Mouse (Mus musculus) liver, embryonic 11.5 days (tissue): ENCODE results near the gene Urah. TPM values are rescaled to one million over a fixed set of nuclear protein-coding genes. Genes with fewer than 3 reads are reported as not detected.
A peak's percentile ranks its signal among the peaks of the same experiment; 100 is the strongest.

ENCODE experiments used
- ATAC-seq: fragments of 200-750 bp; cut with Nextera tagmentation; replicated peaks from 2 replicates; pipeline ENCODE4 v1.8.0; 2017; ENCODE audit warnings: moderate number of reproducible peaks, mild to moderate bottlenecking, moderate TSS enrichment, moderate library complexity; ENCODE audit not compliant: low FRiP score
- DNase-seq: peaks from one replicate; pipeline ENCODE4 v3.0.0-alpha.2; 2017; ENCODE audit warnings: low spot score
- H3K27ac ChIP-seq: fragments of 300-500 bp; sonication (generic); 2 replicates; pipeline ENCODE4 v1.5.1; 2014; ENCODE audit warnings: mild to moderate bottlenecking, low read depth, low read length, control low read depth
- H3K27me3 ChIP-seq: fragments of 300-500 bp; sonication (generic); replicated peaks from 2 replicates; pipeline ENCODE4 v1.6.1; 2014; ENCODE audit warnings: low read length, mixed read lengths; ENCODE audit not compliant: control insufficient read depth, insufficient read depth
- H3K36me3 ChIP-seq: fragments of 300-500 bp; sonication (generic); 2 replicates; pipeline ENCODE4 v1.6.1; 2014; ENCODE audit warnings: mild to moderate bottlenecking, low read length, moderate library complexity, mixed read lengths; ENCODE audit not compliant: control insufficient read depth, insufficient read depth
- H3K4me1 ChIP-seq: fragments of 300-500 bp; sonication (generic); replicated peaks from 2 replicates; pipeline ENCODE4 v1.6.1; 2014; ENCODE audit warnings: low read length, mixed read lengths; ENCODE audit not compliant: control insufficient read depth, insufficient read depth
- H3K4me2 ChIP-seq: fragments of 300-500 bp; sonication (generic); 2 replicates; pipeline ENCODE4 v1.6.1; 2014; ENCODE audit warnings: mild to moderate bottlenecking, control low read depth, moderate library complexity
- H3K4me3 ChIP-seq: fragments of 300-500 bp; sonication (generic); 2 replicates; pipeline ENCODE4 v1.5.1; 2014; ENCODE audit warnings: low read depth, low read length, control low read depth
- H3K9ac ChIP-seq: fragments of 300-500 bp; sonication (generic); 2 replicates; pipeline ENCODE4 v1.6.1; 2014; ENCODE audit warnings: low read depth, low read length, control low read depth
- H3K9me3 ChIP-seq: fragments of 300-500 bp; sonication (generic); 2 replicates; pipeline ENCODE4 v1.6.1; 2016; ENCODE audit warnings: low read length, inconsistent platforms, mixed read lengths; ENCODE audit not compliant: control insufficient read depth
- WGBS: fragments of 180-500 bp; shearing (Covaris S2); extraction: QIAGEN DNeasy Blood & Tissue Kit; methylation state at CpG from one replicate; pipeline ENCODE4 v1.1.7; 2014; 5-methylcytosine and 5-hydroxymethylcytosine counted together
- polyA plus RNA-seq: library from polyadenylated mRNA; unstranded; fragments of >200 nt; fragmentation: Nextera tagmentation; extraction: Ambion mirVana; gene quantifications from 2 replicates; pipeline ENCODE4 v1.2.1, GENCODE M21; 2014

Gene Urah
- polyA plus RNA-seq, 1 experiment from 2014 or later = 2.7 TPM

DNA sequence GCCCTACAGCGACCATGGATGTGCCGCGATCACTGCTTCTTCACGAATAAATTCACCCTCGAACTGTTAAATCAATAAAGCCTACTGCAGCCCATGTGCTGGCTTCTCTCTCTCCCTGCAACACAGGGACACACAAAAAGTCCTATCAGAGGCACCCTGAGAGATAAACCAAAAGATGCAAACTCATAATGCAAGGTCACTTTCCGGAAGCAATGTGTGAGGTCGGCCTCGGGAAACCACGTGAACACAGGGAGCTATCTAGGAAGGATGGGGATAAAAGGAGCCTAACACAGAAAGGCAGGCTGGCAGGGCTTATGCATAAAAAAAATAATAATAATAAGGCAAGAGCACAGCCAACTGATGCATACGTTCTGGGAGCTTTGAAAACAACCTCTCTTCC, 11.9 kb downstream of the Urah start:
- WGBS = 75% methylated on average over 10 of the region's 10 CpGs
- DNase-seq = no peak

DNA sequence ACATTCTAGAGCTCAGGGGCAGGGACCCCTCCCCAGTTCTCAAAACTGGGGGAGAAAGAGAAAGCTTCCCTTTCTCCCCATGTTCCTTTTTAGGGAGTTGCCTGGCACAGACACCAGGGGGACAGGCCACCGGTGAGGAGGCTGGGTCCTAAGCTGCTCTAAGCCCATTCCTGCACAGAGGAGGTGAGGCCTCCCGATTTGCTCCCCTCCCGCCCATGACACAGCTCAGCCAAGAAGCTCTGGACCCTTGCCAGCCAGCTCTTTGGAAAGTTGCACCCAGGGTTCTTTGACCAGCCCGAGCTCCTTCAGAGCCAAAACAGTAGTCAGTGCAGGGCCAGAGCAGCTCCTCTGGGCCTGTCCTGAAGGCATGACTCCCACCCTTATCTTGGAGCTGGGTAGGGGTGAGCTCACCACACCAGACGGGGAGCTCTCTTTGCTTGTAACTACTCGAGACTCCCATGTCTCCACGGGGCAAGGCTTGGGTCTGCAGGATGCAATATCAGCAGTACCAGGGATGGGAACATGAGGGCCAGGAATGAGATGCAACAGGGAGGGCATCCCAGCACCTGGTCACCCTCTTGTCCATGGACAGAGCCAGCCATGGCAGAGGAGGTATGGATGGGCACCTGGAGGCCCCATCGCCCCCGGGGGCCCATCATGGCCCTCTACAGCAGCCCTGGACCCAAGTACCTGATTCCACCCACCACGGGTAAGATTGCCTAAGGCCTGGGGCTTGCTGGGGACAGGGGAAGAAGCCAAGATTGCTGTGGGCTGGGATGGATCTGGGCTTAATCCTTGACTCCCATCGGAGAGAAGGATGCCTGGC, 13.2 kb downstream of the Urah start, which contains the start of gene Odf3:
TSS of gene Odf3 (plus strand) at position 51 of the 826 bp plus-strand sequence.
- DNase-seq = no peak
- Histone ChIP-seq H3K4me3 (no peak within 1 kb of the TSS), H3K4me1 (no peaks in the 10 kb centered on the region), H3K36me3 (peaks cover 11% of the 10 kb centered on the region; the same call in 1 of the 2 replicates), H3K9me3 (no peaks in the 10 kb centered on the region), H3K27me3 (peaks cover 9% of the 10 kb centered on the region), H3K27ac (no peak within 1 kb of the TSS), H3K9ac (no peak within 1 kb of the TSS), H3K4me2 (no peak within 1 kb of the TSS)
- no peak for ATAC-seq
- WGBS = 59% methylated on average over 11 of the region's 11 CpGs

More for the DNA sequence above, 11.9 kb downstream of the Urah start:
- Histone ChIP-seq H3K27me3 (peaks cover 19% of the 10 kb centered on the region), H3K36me3 (no peaks in the 10 kb centered on the region), H3K9me3 (no peaks in the 10 kb centered on the region), H3K4me3 (no peak overlapping the region), H3K9ac (no peak overlapping the region), H3K4me2 (no peak overlapping the region), H3K27ac (no peak overlapping the region), H3K4me1 (no peaks in the 10 kb centered on the region)
- ATAC-seq = no peak

DNA sequence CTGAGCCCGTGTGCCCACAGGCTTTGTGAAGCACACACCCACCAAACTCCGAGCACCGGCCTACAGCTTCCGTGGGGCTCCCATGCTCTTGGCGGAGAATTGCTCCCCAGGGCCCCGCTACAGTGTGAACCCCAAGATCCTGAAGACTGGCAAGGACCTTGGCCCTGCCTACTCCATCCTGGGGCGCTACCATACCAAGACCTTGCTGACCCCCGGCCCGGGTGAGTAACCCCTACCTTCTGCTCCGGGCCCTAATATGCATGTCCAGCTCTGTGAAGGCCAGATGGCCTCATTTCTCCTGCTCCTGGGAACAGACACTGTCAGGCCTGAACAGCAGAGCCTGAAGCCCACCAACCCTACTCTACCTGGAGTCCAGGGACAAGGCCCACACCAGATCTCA, 13.8 kb downstream of the Urah start:
- WGBS = 86% methylated on average over 10 of the region's 10 CpGs
- no peak overlapping the region for H3K4me3 ChIP-seq
- peaks cover 17% of the 10 kb centered on the region for H3K36me3 ChIP-seq
- no peak overlapping the region for H3K4me2 ChIP-seq
- no peak for ATAC-seq
- no peak overlapping the region for H3K9ac ChIP-seq
- no peak for DNase-seq
- H3K27me3 ChIP-seq = peaks cover 5% of the 10 kb centered on the region; the same call in 1 of the 2 replicates
- H3K9me3 ChIP-seq = no peaks in the 10 kb centered on the region
- no peak overlapping the region for H3K27ac ChIP-seq
- H3K4me1 ChIP-seq = peaks cover 4% of the 10 kb centered on the region; the same call in 1 of the 2 replicates

DNA sequence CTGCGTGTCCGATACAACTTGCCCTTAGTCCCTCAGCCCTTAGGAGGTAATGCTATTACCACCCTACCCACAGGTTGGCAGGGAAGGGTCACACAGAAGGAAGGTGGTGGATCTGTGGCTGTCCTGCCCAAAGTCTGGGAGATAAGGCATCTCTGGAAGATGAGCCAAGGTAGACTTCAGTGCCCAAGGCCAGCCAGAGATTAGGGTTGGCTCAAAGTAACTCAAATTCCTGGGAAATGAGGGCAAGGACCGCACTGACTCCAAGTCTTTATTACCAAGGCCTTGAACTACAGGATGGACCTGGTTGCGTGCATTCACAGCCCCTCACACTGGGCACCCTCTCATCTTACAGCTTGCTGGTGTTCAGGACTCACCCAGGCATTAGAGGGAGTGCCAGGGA, 17.1 kb downstream of the Urah start:
- DNase-seq (no peak), ATAC-seq (no peak)
- Histone ChIP-seq H3K4me1 (peaks cover 12% of the 10 kb centered on the region), H3K9me3 (no peaks in the 10 kb centered on the region), H3K9ac (no peak overlapping the region), H3K4me3 (no peak overlapping the region), H3K36me3 (peaks cover 23% of the 10 kb centered on the region), H3K4me2 (no peak overlapping the region), H3K27me3 (no peaks in the 10 kb centered on the region), H3K27ac (no peak overlapping the region)
- WGBS = 91% methylated on average over 4 of the region's 4 CpGs

DNA sequence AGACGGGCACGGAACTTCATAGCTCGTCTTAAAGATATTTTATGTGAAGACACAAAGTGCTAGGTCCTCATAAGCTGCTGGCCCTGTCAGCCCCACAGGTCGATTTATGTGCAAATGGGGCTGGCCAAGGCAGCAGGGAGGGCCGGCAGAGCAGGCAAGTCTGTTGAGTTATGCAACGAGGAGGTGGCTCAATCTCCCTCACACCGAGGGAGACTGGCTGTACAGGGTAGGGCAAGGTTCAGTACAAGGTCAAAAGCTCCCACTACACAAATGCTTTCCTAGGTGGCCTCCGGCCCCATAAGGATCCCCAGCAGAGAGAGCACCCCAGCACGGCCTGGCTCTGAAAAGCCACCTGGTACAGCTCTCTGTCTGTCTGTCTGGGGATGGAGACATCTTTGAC, 18.6 kb downstream of the Urah start:
- H3K9me3 ChIP-seq = no peaks in the 10 kb centered on the region
- H3K27me3 ChIP-seq = no peaks in the 10 kb centered on the region
- 0 out of 2 replicates have a peak overlapping the region, but pooled peaks have one; percentile 25 for H3K9ac ChIP-seq
- H3K36me3 ChIP-seq = peaks cover 23% of the 10 kb centered on the region
- H3K27ac ChIP-seq = no peak overlapping the region
- H3K4me2 ChIP-seq = no peak overlapping the region
- DNase-seq (no peak), ATAC-seq (no peak)
- H3K4me3 ChIP-seq = no peak overlapping the region
- 78% methylated on average over 9 of the region's 9 CpGs for WGBS
- peaks cover 17% of the 10 kb centered on the region for H3K4me1 ChIP-seq

DNA sequence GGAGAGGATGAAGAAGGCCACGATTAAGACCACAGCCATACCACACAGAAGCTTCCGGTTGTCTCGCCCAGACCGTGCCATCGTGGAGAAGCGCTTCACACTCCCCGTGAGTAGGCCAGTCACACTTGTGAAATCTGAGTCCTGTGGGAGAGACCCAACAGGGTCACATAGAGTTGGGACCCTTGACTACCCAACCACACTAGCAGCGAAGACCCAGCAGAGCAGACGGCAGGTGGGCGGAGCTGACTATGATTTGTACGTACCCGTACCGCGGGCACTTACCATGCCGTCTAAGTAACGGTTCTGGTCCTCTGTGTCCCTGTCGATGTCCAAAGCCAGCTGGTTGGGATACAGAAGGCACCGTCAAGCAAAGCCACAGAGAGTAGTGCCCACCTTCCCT, 19.7 kb downstream of the Urah start:
- peaks cover 27% of the 10 kb centered on the region for H3K36me3 ChIP-seq

DNA sequence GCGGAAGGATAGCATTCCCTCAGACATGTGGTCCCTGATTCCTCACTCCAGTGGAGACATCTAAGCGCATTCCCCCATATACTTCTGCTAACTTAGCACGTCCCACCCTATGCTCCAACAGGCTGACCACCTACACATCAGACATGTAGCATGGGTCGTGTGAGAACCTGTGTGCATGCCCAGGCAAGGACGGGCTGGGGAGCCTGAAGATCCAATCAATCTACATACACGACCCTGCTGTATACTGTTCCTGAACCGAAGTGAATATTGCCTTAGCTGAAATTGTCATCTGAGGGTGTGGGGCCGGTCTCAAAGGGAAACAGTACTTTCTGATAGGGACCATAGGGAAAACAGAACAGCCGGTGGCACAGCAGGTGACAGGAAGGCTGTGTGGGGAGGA, 20.4 kb downstream of the Urah start:
- H3K27me3 ChIP-seq = no peaks in the 10 kb centered on the region
- WGBS = 69% methylated on average over 9 of the region's 9 CpGs
- peaks cover 31% of the 10 kb centered on the region for H3K36me3 ChIP-seq
- ATAC-seq (no peak), DNase-seq (no peak)
- no peak overlapping the region for H3K27ac ChIP-seq
- H3K9me3 ChIP-seq = no peaks in the 10 kb centered on the region
- H3K4me2 ChIP-seq = peak overlapping the region; percentile 99
- peak overlapping the region; percentile 67 for H3K4me3 ChIP-seq
- peaks cover 22% of the 10 kb centered on the region for H3K4me1 ChIP-seq
- peak overlapping the region; percentile 91 for H3K9ac ChIP-seq

More for the DNA sequence above, 19.7 kb downstream of the Urah start:
- peaks cover 22% of the 10 kb centered on the region for H3K4me1 ChIP-seq
- ATAC-seq = no peak
- peak overlapping the region; percentile 99; the same call in 1 of the 2 replicates for H3K4me2 ChIP-seq
- no peak overlapping the region for H3K27ac ChIP-seq
- H3K4me3 ChIP-seq = peak overlapping the region; percentile 67; the same call in 1 of the 2 replicates
- no peak for DNase-seq
- no peaks in the 10 kb centered on the region for H3K9me3 ChIP-seq
- no peaks in the 10 kb centered on the region for H3K27me3 ChIP-seq
- no peak overlapping the region for H3K9ac ChIP-seq
- WGBS = 93% methylated on average over 18 of the region's 18 CpGs

DNA sequence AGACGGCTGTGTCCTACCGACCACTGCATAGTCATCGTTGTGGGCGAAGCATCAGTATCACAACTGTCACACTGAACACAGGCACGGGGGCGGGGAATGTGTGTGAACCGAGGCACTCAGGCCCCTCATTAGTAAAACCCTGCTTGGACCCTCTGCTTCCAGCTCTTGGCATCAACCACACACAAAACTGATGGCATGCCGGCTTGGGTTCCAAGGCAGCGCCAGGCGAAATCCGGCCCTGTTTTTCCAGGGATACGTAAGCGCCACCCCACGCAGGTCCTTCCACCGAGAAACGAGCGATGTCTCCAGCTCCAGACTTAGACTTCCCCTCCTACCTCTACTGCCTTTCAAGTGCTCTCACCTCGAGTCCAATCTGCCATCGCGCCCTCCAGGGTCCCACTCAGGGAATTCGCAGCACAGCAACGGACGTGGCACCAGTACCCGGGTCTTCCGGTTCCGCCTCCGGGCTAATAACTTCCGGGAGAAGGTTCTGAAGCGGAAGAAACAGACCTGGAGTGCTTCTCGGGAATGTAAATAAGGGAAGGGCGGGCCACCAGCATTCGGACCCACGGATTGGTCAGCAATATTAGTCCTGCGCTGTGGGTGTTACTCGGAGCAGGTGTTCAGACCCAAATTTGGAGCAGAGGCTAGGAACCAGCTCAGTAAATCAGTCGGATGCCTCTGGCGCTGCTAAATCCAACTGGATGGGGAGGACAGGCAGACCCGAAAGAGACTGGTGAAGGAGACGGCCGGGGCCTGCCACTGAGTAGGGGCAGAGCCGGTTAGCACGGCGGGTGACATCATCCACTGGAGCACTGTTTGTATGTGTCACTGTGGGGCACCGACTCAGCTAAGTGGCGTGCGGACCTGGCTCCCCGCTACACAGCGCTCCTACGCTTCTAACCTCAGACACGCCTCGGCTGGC, 21.3 kb downstream of the Urah start, which contains the start of gene Gm45785:
TSS of gene Gm45785 (minus strand) at position 472 of the 925 bp plus-strand sequence.
- Histone ChIP-seq H3K27me3 (no peaks in the 10 kb centered on the region), H3K4me3 (peak within 1 kb of the TSS; percentile 67), H3K4me1 (peaks cover 22% of the 10 kb centered on the region), H3K36me3 (peaks cover 37% of the 10 kb centered on the region), H3K9me3 (no peaks in the 10 kb centered on the region), H3K9ac (peak within 1 kb of the TSS; percentile 91), H3K27ac (peak within 1 kb of the TSS; percentile 95), H3K4me2 (peak within 1 kb of the TSS; percentile 99)
- peak; percentile 88 for DNase-seq
- ATAC-seq = peak; percentile 78
- under 1% methylated on average over 51 of the region's 51 CpGs for WGBS
